Mouse (Mus musculus): ENCODE measurements around the gene Nub1. TPM values are rescaled to one million over a fixed set of nuclear protein-coding genes. Genes with fewer than 3 reads are reported as not detected.

Nub1 gene
- polyA plus RNA-seq (2017; shearing (Covaris generic)): 92.2 TPM

GRCm38 (mm10) chr5:24685366-24686093 lies at the start of gene Nub1:
Gene Nub1, plus strand, starts transcription at chr5:24685532.

GRCm38 (mm10) chr5:24730488-24730871 lies 45.1 kb downstream of the Nub1 start, which contains the start of gene Wdr86:
Gene Wdr86, minus strand, starts transcription at chr5:24730727.

GRCm38 (mm10) chr5:24757816-24758215 lies 72.5 kb downstream of the Nub1 start, which contains the start of gene Crygn:
Gene Crygn, minus strand, starts transcription at chr5:24758008.

Other genes with a start within 250 kb of the Nub1 start
- 149 TPM for gene Fastk, start 240.2 kb upstream of the Nub1 start, polyA plus RNA-seq (2017; shearing (Covaris generic))
- gene Tmub1, start 237.7 kb upstream of the Nub1 start, polyA plus RNA-seq (2017; shearing (Covaris generic)): 75.8 TPM
- gene Agap3, start 233.4 kb upstream of the Nub1 start, polyA plus RNA-seq (2017; shearing (Covaris generic)): 76.9 TPM
- gene Gbx1, start 158.3 kb upstream of the Nub1 start, polyA plus RNA-seq (2017; shearing (Covaris generic)): not detected
- gene Asb10, start 144.6 kb upstream of the Nub1 start, polyA plus RNA-seq (2017; shearing (Covaris generic)): not detected
- not detected for gene 4931409K22Rik, start 128.7 kb upstream of the Nub1 start, polyA plus RNA-seq (2017; shearing (Covaris generic))
- 82.9 TPM for gene Abcf2, start 108.1 kb upstream of the Nub1 start, polyA plus RNA-seq (2017; shearing (Covaris generic))
- 34.1 TPM for gene Chpf2, start 98.8 kb upstream of the Nub1 start, polyA plus RNA-seq (2017; shearing (Covaris generic))
- 2.3 TPM for gene Smarcd3, start 61.1 kb upstream of the Nub1 start, polyA plus RNA-seq (2017; shearing (Covaris generic))
- 0.22 TPM for gene Wdr86, start 45.2 kb downstream of the Nub1 start, polyA plus RNA-seq (2017; shearing (Covaris generic))
- 1.7 TPM for gene Crygn, start 72.5 kb downstream of the Nub1 start, polyA plus RNA-seq (2017; shearing (Covaris generic))
- 134 TPM for gene Rheb, start 157.1 kb downstream of the Nub1 start, polyA plus RNA-seq (2017; shearing (Covaris generic))

Measured in CD4-positive, CD25-positive, alpha-beta regulatory T cell (primary cell).